Mouse (Mus musculus) embryonic facial prominence, embryonic 15.5 days (tissue): Measurements from ENCODE around the gene Mgat4b. TPM values are rescaled to one million over a fixed set of nuclear protein-coding genes. Genes with fewer than 3 reads are reported as not detected.

Source experiments
- ATAC-seq: fragments of 200-750 bp; cut with Nextera tagmentation; 2 replicates; pipeline ENCODE4 v1.8.0; 2017; ENCODE audit warnings: low read depth, moderate TSS enrichment; ENCODE audit not compliant: insufficient number of reproducible peaks, low FRiP score, low TSS enrichment
- H3K27ac ChIP-seq: fragments of 300-500 bp; sonication (generic); replicated peaks from 2 replicates; pipeline ENCODE4 v1.5.1; 2015; ENCODE audit warnings: mild to moderate bottlenecking, inconsistent platforms
- H3K27me3 ChIP-seq: fragments of 300-500 bp; sonication (generic); 2 replicates; pipeline ENCODE4 v1.6.1; 2015; ENCODE audit warnings: inconsistent platforms
- H3K36me3 ChIP-seq: fragments of 300-500 bp; sonication (generic); 2 replicates; pipeline ENCODE4 v1.6.1; 2015; ENCODE audit warnings: mild to moderate bottlenecking, inconsistent platforms
- H3K4me1 ChIP-seq: fragments of 300-500 bp; sonication (generic); 2 replicates; pipeline ENCODE4 v1.6.1; 2015; ENCODE audit warnings: inconsistent platforms
- H3K4me2 ChIP-seq: fragments of 300-500 bp; sonication (generic); replicated peaks from 2 replicates; pipeline ENCODE4 v1.6.1; 2015; ENCODE audit warnings: mild to moderate bottlenecking, inconsistent platforms
- H3K4me3 ChIP-seq: fragments of 300-500 bp; sonication (generic); replicated peaks from 2 replicates; pipeline ENCODE4 v1.5.1; 2015; ENCODE audit warnings: mild to moderate bottlenecking, inconsistent platforms
- H3K9ac ChIP-seq: fragments of 300-500 bp; sonication (generic); 2 replicates; pipeline ENCODE4 v1.6.1; 2015; ENCODE audit warnings: inconsistent platforms
- H3K9me3 ChIP-seq: fragments of 300-500 bp; sonication (generic); replicated peaks from 2 replicates; pipeline ENCODE4 v1.6.1; 2016; ENCODE audit warnings: inconsistent platforms
- WGBS: fragments of 180-500 bp; shearing (Covaris S2); methylation state at CpG from one replicate; pipeline ENCODE4 v1.1.7; 2015; 5-methylcytosine and 5-hydroxymethylcytosine counted together
- polyA plus RNA-seq: library from polyadenylated mRNA; unstranded; fragments of >200 nt; fragmentation: Nextera tagmentation; extraction: Ambion mirVana; gene quantifications from 2 replicates; pipeline ENCODE4 v1.2.1, GENCODE M21; 2015

Gene Mgat4b
- polyA plus RNA-seq, 1 experiment from 2014 or later: 32.1 TPM

DNA sequence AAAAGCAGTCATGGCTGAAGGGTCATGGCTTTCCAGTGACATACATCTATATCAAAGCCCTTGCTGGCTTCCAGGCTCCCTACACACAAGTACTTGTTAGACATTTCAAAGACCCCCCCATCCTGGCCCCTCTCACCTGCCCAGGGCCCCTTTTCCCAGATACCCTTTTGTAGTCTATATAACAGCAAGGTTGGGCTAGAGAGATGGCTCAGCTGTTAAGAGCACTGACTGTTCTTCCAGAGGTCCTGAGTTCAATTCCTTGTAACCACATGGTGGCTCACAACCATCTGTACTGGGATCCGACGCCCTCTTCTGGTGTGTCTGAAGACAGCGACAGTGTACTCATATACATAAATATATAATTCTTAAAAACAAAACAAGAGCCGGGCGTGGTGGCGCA, 3.9 kb downstream of the Mgat4b start:
- no peaks in the 10 kb centered on the region for H3K36me3 ChIP-seq
- H3K27ac ChIP-seq: no peak overlapping the region
- H3K9ac ChIP-seq: no peak overlapping the region
- no peaks in the 10 kb centered on the region for H3K9me3 ChIP-seq
- no peak overlapping the region for H3K4me3 ChIP-seq
- peaks cover 22% of the 10 kb centered on the region for H3K4me1 ChIP-seq
- WGBS: 94% methylated on average over 6 of the region's 6 CpGs
- H3K4me2 ChIP-seq: no peak overlapping the region
- H3K27me3 ChIP-seq: no peaks in the 10 kb centered on the region
- no peak for ATAC-seq

DNA sequence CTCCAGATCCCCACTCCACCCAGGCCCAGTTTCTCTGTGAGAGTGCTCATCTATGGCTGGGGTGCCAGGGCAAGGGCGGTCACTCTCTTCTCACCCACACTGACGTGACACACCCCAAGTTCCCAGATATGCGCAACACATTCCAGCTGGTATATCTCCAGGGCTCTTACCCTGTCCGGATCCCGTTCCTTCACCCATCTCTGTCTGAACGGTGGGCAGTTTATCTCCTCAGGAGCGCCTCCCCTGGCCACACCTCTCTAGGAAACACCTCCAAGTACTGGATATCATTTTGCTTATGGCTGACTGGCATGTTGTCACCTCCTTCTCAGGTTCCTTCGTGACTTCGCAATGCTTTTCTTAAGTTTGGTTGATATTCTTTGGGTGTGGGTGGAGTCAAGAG, 4.9 kb downstream of the Mgat4b start:
- Histone ChIP-seq H3K4me2 (no peak overlapping the region), H3K4me3 (no peak overlapping the region), H3K27me3 (no peaks in the 10 kb centered on the region), H3K36me3 (no peaks in the 10 kb centered on the region), H3K9me3 (no peaks in the 10 kb centered on the region), H3K4me1 (peaks cover 22% of the 10 kb centered on the region), H3K9ac (no peak overlapping the region), H3K27ac (no peak overlapping the region)
- WGBS: 19% methylated on average over 9 of the region's 9 CpGs
- ATAC-seq: no peak

DNA sequence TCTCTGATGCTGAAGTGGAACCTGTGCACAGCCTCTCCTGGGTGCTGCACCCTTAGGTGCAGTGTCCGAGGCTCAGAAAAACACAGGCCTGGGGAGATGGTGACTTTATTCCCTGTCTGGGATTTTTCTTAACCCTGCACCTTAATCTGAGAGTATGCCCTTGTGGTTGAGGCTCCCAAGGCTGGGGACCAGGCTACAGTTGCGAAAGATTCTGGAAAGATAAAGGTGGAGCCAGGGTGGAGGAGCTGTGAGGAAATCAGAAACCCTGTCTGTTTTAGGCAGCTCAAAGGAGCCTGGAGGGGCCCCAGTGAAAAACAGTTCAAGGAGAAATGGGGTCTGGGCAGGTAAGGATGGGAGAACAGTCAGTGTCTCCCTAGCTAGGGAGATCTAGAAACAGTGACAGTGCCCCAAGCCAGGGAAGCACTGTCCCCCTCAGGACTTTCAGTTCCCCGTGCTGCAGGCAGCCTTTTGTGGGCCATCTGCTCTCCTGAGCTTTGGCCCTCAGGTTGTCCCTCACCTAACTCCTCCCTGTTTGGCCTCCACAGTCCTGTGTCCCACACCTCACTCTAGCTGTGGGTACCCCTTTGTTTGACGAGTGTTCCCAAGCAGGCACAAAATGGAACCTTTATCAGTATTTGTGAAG, 6.2 kb downstream of the Mgat4b start:
- H3K4me3 ChIP-seq: no peak overlapping the region
- ATAC-seq: no peak
- WGBS: 71% methylated on average over 4 of the region's 4 CpGs

DNA sequence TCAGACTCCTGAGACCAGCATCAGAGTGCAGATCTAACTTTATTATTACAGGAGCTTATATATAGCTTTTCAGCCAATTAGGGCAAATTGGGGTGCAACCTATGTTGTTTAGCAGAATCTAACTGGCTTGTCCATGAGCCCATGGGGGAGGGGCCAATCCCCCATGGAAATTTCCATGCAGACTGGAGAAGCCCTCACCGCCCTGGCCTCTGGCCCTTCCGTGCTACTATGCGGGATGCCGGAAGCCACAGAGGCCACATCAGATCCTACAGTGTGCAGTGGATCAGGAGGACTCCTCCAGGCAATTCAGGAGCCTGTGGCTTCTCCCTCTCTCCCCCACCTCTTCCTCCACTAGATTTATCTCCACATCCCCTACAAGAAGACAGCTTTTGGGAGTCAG, 7.1 kb downstream of the Mgat4b start:
- Histone ChIP-seq H3K4me1 (peaks cover 16% of the 10 kb centered on the region), H3K4me3 (no peak overlapping the region), H3K4me2 (no peak overlapping the region), H3K27me3 (no peaks in the 10 kb centered on the region), H3K9ac (no peak overlapping the region), H3K36me3 (no peaks in the 10 kb centered on the region), H3K9me3 (no peaks in the 10 kb centered on the region), H3K27ac (no peak overlapping the region)
- 60% methylated on average over 4 of the region's 4 CpGs for WGBS
- ATAC-seq: no peak

More for the DNA sequence above, 6.2 kb downstream of the Mgat4b start:
- Histone ChIP-seq H3K27ac (no peak overlapping the region), H3K36me3 (no peaks in the 10 kb centered on the region), H3K27me3 (no peaks in the 10 kb centered on the region), H3K4me2 (no peak overlapping the region), H3K4me1 (peaks cover 16% of the 10 kb centered on the region), H3K9me3 (no peaks in the 10 kb centered on the region), H3K9ac (no peak overlapping the region)

DNA sequence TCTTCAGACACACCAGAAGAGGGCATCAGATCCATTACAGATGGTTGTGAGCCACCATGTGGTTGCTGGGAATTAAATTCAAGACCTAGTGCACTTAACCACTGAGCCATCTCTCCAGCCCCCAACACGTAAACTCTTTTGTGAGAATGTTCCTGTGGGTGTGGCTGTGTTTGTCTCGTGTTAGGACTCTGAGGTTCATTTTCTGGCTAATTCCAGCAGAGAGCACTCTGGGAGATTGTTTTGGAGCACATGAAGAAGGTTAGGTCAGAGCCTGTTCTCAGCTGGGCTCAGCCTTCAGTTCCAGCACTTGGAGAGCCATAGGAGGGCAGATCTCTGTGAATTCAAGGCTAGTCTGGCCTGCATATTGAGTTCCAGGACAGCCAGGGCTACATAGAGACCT, 9.1 kb downstream of the Mgat4b start:
- H3K9me3 ChIP-seq: no peaks in the 10 kb centered on the region
- H3K27me3 ChIP-seq: no peaks in the 10 kb centered on the region
- H3K4me2 ChIP-seq: no peak overlapping the region
- no peak for ATAC-seq
- WGBS: 35% methylated on average over 2 of the region's 2 CpGs
- no peak overlapping the region for H3K9ac ChIP-seq
- H3K36me3 ChIP-seq: no peaks in the 10 kb centered on the region
- H3K4me3 ChIP-seq: no peak overlapping the region
- H3K4me1 ChIP-seq: peaks cover 23% of the 10 kb centered on the region
- no peak overlapping the region for H3K27ac ChIP-seq

DNA sequence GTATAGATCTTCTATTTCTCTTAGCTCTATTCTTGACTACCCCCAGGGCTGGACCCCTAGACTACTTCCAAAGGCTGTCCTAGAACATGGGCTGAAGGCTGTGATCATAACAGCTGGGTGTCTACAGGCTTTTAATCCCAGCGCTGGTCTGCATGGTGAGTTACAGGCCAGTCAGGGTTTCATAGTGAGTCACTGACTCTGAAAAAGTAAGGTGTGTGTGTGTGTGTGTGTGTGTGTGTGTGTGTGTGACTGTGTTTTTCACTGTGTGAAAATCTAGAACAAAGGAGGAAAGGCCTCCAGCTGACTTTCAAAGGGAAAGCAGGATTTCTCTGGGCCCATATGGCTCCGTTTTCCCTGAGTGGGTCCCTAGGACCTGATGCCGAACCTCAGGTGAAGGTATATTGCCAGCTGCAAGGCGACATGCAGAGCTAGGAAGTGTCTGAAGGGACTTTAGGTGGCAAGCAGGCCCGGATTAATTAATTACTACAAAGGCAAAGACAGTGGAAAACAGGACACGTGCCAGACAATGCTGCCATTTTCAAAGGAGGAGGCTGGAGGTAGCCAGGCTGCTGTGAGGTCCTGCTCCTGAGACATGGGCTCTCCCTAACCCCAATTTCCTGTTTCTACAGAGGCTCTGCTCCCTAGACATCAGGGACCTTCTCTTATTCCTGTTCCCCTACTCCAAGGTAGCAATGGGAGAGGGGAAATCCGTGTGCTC, 12.0 kb downstream of the Mgat4b start:
- WGBS: 52% methylated on average over 7 of the region's 7 CpGs
- Histone ChIP-seq H3K27ac (no peak overlapping the region), H3K4me3 (no peak overlapping the region), H3K4me1 (peaks cover 26% of the 10 kb centered on the region), H3K9me3 (no peaks in the 10 kb centered on the region), H3K27me3 (no peaks in the 10 kb centered on the region), H3K9ac (no peak overlapping the region), H3K36me3 (no peaks in the 10 kb centered on the region), H3K4me2 (no peak overlapping the region)
- ATAC-seq: no peak

DNA sequence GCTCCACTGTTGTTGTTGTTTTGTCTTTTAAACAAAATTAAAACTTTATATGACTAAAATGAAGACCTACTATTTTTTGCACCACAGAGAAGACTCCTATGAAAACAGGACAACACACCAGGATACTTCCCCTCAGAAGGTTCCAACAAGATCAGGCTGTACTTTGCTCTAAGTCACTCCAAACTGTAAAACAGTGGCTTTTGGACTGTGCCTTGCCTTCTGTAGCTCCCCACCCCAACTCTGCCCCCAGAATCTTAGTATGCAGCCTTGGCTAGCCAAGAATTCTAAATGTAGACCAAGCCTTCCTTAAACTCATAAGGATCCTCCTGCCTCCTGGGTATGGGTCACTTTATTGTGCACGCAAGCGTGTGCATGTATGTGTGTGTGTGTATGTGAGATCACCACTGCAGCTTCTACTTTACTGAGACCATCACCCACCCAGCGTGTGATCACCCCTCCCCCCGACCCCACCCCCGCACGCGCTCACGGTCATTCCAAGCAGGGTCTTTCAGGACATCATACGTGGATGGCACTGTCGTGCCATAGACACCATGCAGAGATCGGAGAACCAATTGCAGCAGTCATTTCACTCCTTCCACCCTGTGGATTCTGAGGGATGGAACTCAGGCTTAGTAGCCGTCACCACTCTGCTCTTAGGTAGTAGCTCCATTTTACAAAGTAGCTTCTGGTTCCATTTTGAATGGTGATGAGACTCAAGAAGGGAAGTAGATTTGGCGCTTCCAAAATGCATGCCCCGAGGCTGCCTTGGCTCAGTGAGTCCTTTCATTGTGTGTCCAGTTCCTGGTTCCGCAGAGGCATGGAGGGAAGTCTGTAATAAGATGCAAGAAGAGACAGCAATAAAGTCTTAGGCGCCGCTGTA, 13.3 kb downstream of the Mgat4b start:
- Histone ChIP-seq H3K4me3 (peak overlapping the region; percentile 86), H3K27ac (peak overlapping the region; percentile 82), H3K36me3 (no peaks in the 10 kb centered on the region), H3K27me3 (no peaks in the 10 kb centered on the region), H3K9ac (peak overlapping the region; percentile 92), H3K4me2 (peak overlapping the region; percentile 93), H3K4me1 (peaks cover 34% of the 10 kb centered on the region), H3K9me3 (no peaks in the 10 kb centered on the region)
- WGBS: 6% methylated on average over 17 of the region's 17 CpGs
- ATAC-seq: no peak

DNA sequence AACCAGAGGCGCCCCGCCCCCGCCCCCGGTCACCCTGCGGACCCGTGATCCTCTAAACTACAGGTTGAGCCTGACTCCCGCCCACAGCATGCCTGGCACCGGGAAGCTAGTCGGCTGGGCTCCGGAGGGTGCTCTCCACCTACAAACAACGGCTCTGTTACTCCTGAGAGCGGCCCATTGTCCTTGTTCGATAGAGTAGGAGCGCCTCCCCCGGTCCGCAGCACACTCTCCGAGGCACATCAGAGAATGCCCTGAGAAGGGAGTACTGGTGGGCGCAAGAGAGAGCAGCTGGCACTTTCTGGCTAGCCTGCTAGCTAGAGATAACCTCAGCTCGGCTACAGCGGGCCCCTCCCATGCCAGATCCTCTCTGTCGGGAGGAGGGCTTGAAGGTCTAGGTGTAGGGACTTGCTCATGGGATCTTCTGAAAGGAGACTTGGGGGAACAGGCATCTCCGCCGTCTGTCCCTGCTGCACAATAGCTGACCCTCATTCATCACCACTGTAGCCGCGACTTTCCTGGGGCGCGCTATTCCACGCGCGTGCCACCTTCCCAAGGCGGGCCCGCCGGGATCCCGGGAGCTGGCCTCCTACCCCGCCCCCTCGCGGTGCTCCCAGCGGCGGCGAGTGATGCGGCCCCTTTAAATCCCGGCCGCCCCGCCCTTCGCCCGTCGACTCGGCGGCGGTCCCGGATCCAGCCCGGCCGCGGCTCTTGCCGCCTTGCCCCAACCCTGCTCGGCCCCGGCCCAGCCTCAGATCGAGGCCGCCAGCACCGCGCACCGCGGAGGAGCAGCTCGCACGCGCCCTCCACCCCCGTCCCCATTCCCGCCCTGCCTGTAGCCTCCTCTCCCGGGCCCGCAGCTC, 14.2 kb downstream of the Mgat4b start:
- Histone ChIP-seq H3K4me1 (peaks cover 38% of the 10 kb centered on the region), H3K4me2 (peak overlapping the region; percentile 93), H3K4me3 (peak overlapping the region; percentile 86), H3K9me3 (no peaks in the 10 kb centered on the region), H3K27ac (peak overlapping the region; percentile 82), H3K9ac (peak overlapping the region; percentile 92), H3K36me3 (no peaks in the 10 kb centered on the region), H3K27me3 (no peaks in the 10 kb centered on the region)
- WGBS: under 1% methylated on average over 66 of the region's 70 CpGs
- ATAC-seq: peak; percentile 86

DNA sequence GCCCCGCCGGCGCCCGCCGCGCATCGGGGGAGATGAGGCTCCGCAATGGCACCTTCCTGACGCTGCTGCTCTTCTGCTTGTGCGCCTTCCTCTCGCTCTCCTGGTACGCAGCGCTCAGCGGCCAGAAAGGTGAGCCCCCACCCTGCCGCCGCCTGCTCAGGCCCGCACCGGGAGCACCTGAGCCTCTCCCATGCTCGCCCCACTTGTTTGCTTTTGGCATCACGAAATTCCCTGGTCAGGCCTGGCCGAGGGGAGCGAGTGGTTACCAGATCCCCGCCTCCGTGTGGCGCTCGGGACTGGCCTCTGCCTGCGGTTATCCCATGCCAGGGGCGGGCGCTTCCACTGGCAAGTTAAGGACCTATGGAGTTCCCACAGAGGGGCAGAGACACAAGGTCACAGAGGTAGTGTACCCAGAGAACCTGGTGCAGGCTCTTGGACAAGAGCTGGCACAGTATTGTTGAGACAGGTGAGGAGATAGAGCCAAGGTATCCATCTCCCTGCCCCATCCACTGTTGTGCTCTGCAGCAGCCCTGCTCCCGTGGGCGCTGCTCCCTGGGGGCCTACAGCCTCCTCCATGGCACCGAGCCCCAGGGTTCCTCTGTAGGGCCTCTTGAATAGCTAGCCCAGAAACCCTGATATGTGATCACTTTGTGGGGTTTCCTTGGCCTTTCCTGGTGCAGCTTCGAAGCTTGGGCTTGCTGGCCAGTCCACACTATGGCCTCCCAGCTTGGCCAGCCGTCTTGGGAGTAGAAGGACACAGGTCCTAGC, 15.1 kb downstream of the Mgat4b start:
- Histone ChIP-seq H3K36me3 (0 out of 2 replicates have a peak, but pooled peaks cover under 1% of the 10 kb centered on the region), H3K4me2 (peak overlapping the region; percentile 93), H3K4me3 (peak overlapping the region; percentile 86), H3K27ac (peak overlapping the region; percentile 82), H3K9ac (peak overlapping the region; percentile 92), H3K4me1 (peaks cover 44% of the 10 kb centered on the region), H3K9me3 (no peaks in the 10 kb centered on the region), H3K27me3 (no peaks in the 10 kb centered on the region)
- ATAC-seq: 0 out of 2 replicates have a peak, but pooled peaks have one; percentile 3
- 2% methylated on average over 34 of the region's 34 CpGs for WGBS

DNA sequence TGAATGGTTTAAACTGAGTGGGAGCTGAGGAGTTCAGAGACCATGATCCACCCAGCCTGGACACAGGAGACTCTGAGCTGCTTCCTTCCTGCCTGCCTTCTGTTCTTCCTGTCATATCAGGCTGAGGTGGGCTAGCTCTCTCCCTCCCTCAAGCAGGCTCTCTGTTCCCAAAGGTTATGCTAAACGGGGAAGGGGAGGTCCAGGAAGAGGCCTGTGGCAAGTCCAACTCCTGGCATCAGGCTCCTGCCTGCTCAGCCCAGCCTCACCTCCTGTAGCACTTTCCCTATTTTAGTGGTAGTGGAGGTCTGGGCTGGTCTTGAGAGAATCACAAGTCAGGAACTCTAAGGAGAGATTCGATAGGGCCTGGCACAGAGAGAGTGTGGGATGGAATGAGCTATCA, 15.7 kb downstream of the Mgat4b start:
- no peak overlapping the region for H3K27ac ChIP-seq
- H3K9me3 ChIP-seq: no peaks in the 10 kb centered on the region
- no peak overlapping the region for H3K9ac ChIP-seq
- no peak for ATAC-seq
- H3K36me3 ChIP-seq: peaks cover 3% of the 10 kb centered on the region; the same call in 1 of the 2 replicates
- no peaks in the 10 kb centered on the region for H3K27me3 ChIP-seq
- WGBS: 48% methylated on average over 2 of the region's 2 CpGs
- H3K4me2 ChIP-seq: peak overlapping the region; percentile 93
- H3K4me1 ChIP-seq: peaks cover 47% of the 10 kb centered on the region
- H3K4me3 ChIP-seq: peak overlapping the region; percentile 86
